Mouse (Mus musculus) retina, postnatal 7 days (tissue): ENCODE results near the gene Scn2b.

ENCODE experiments used
- DNase-seq: peaks from one replicate; pipeline ENCODE4 v3.0.0-alpha.2; 2012; ENCODE audit warnings: low read depth, low spot score

The Scn2b gene

GRCm38 (mm10) chr9:45171073-45171610 is 53.6 kb downstream of the Scn2b start:
- DNase-seq: no peak

- DNase-seq: no peak
These were observed 55.9 kb downstream of the Scn2b start for GRCm38 (mm10) chr9:45173475-45173874.

DNA sequence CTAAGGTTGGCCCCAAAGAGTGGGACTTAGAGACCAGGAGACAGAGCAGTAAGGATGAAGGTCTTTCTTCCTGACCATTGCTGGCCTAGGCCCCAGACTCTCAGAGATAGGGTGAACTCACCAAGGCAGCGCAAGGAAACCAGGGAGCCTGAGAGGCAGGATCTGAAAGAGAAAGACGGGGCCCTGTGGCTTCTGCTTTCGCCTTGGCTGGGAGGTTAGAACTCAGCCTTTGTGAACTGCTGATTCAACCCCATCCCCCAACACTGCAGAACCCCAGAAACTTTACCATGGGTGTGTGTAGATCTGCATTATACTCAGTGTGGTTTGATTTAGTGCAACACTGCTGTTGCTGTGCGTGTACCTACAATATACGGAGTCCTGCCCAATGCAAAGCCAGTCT is 61.7 kb downstream of the Scn2b start:
- no peak for DNase-seq
